In genomic region chr10:64750791-64751190, GRCm38 (mm10) we compare ENCODE assay signal across 8 mouse cellular contexts.
DNase-seq lines count a peak whose midpoint lies in the region; ATAC-seq and TF ChIP-seq lines count a peak whose summit lies in the region.
"Had no signal": no experiment of that assay in that cellular context is flagged by ENCODE, and none has a peak within 500 bp of the region (broad histone marks: within the 10 kb centered on the region; RNA-seq: fewer than 3 reads in every experiment).

No protein-coding gene starts in this region.

- H3K4me1 ChIP-seq in hindbrain, postnatal 0 days (ENCODE audit: insufficient read depth, low read length): no peaks in the 10 kb centered on the region
- H3K4me1 ChIP-seq: embryonic facial prominence, embryonic 15.5 days had no signal

- H3K9ac ChIP-seq in hindbrain, postnatal 0 days (replicated peaks; ENCODE audit: low read length): no peak overlapping the region
- H3K9ac ChIP-seq: embryonic facial prominence, embryonic 15.5 days had no signal

- peak; percentile 1 to 7 for DNase-seq in kidney, adult 8-10 months
- DNase-seq in kidney, adult 11 months: no peak
- peak; percentile 31 for DNase-seq in MN1 (ENCODE audit: low spot score)
- peak; percentile 0 for DNase-seq in c-Kit-positive CD71-positive TER-119-positive erythroid progenitor cells, embryonic 14.5 days (ENCODE audit: low spot score)
- peak; percentile 80 for DNase-seq in hindbrain, postnatal 0 days (ENCODE audit: low spot score)
- peak; percentile 4 for DNase-seq in lung, postnatal 14 days

- WGBS in hindbrain, postnatal 0 days: 38% methylated on average over 5 of the region's 5 CpGs

- no peaks in the 10 kb centered on the region for H3K27me3 ChIP-seq in hindbrain, postnatal 0 days (ENCODE audit: insufficient read depth, low read length)
- H3K27me3 ChIP-seq: embryonic facial prominence, embryonic 15.5 days had no signal

- H3K4me2 ChIP-seq in hindbrain, postnatal 0 days (ENCODE audit: low read depth, low read length): no peak overlapping the region
- H3K4me2 ChIP-seq: embryonic facial prominence, embryonic 15.5 days had no signal

- H3K36me3 ChIP-seq in hindbrain, postnatal 0 days (ENCODE audit: insufficient read depth, low read length): no peaks in the 10 kb centered on the region
- H3K36me3 ChIP-seq: embryonic facial prominence, embryonic 15.5 days had no signal

- no peak overlapping the region for H3K4me3 ChIP-seq in hindbrain, postnatal 0 days (ENCODE audit: low read length)
- H3K4me3 ChIP-seq: embryonic facial prominence, embryonic 15.5 days had no signal

- no peak for ATAC-seq in hindbrain, postnatal 0 days
- no peak for ATAC-seq in activated CD4-positive, CD25-positive, alpha-beta regulatory T cell, adult 4 months

- H3K27ac ChIP-seq in hindbrain, postnatal 0 days: no peak overlapping the region
- H3K27ac ChIP-seq: embryonic facial prominence, embryonic 15.5 days had no signal

- TF ChIP-seq CTCF in hindbrain, postnatal 0 days (IDR thresholded peaks at IDR 0.05; ENCODE audit: low read depth): peak; percentile 70

- peaks cover 3% of the 10 kb centered on the region; the same call in 1 of the 2 replicates for H3K9me3 ChIP-seq in hindbrain, postnatal 0 days (ENCODE audit: low read length)
- H3K9me3 ChIP-seq: embryonic facial prominence, embryonic 15.5 days had no signal
